Mouse (Mus musculus) retina, adult 2 months (tissue): Measurements from ENCODE around the gene Ccdc141.

ENCODE experiments used
- DNase-seq: peaks from one replicate; pipeline ENCODE4 v3.0.0-alpha.2; 2012; ENCODE audit warnings: low read depth, low spot score

Ccdc141 gene

DNA sequence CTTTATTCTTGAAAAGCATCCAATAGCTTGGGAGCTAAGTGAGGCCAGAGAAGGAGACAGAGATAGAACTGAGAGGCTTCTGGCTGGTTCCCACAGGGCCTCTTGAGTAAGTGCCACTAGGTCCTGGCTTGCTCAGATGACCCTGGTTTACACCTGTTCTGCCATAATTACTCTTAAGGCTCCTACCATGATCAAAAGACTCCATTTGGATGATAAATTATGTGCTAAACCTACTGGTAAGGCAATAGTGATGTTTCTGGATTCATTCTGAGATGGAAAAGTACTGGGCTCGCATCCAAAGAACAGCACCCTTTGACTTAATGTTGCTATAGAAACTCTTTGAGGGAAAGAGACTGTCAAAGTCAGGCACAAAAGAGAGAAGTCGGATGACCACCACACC lies 3.9 kb upstream of the Ccdc141 start:
- DNase-seq, result no peak

DNA sequence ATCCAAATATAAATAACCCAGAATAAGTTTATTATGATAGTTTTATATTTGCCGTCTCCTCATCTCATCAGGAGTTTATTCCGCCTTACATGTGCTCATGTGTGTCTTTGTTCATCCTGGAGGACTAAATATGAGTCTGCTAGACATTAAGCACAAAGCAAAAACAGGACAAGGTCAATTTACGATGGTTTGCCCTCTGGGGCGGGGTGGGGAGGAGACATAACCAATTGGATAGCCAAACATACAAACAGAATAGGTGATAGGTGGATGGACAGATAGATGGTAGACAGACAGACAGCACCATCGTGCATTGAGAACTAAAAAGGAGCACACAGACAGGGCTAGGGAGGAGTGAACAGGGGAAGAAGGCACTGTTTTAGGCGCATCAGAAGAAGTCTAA lies 3.4 kb upstream of the Ccdc141 start:
- no peak for DNase-seq

DNA sequence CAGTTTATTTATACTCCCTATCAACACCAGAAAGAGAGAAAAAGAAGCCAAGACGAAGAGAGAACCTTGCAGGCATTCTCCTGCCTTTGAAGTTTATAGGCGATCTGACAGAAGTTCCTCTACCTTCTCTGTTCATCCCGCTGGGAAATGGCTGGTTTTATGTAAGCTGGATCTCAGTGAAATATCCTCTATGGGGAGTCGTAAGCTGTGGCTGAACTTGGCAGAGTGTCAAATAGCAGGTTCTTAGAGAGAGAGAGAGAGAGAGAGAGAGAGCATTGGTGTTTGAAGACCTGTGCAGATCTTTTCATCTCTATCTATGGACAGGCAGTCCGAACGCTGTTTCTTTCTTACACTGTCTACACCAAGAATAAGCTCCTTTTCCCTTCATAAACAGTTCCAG lies 2.9 kb upstream of the Ccdc141 start:
- no peak for DNase-seq

DNA sequence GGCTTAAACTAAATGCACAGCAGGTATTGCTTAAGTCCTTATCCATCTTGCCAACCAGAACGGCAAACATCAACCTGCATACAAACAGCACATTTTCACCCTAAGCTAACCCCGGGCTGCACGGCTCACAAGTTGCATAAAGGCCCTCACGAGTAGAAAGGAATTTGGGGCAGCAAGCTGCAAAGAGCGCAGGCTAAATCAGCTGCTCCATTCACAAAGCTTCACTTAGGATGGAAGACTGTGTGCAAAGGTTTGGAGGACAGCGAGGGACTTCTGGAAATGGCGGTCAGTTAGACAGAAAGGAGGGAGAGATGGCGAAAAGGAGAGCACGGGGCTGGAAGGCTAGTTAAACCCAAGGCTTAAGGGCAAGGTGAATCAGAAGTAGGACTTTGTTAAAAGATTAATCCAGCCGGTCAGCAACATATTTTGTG lies 1.8 kb upstream of the Ccdc141 start:
- no peak for DNase-seq

DNA sequence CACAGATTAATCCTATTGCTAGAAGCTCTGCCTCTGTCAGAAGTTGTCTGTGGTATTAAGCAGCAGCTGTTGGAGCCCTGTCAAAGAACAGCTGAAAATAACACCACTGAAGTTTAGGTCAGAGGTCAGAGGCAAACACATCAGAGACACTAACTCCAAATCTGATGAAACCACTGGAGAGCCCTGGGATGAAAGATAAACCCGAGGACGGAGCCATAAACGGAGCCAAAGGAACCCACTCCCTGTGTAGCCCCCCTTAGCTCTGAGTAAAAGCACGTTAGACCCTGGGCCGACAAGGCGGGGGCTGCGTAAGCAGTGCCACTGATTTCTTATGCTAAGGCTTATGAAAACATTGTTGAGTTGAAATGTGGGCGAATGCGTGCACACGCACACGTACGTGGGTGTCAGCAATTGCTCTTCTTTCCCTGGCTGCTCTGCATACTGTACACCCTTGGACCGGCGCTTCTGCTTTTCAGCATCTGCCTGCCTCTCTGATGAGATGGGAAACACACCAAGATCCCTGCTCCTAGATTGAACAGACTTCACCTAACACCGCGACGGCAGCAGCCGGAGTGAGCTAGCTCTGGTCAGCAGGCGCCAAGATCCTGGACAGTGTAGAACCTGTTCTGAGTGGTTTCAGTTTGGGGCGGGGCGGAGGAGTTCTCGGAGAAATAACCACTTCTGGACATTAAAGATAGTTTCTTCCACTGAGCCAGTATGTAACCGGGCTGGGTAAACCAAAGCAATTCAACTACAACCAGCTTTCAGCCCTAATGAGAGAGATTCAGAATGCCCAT lies 1.2 kb upstream of the Ccdc141 start:
- DNase-seq, result no peak

DNA sequence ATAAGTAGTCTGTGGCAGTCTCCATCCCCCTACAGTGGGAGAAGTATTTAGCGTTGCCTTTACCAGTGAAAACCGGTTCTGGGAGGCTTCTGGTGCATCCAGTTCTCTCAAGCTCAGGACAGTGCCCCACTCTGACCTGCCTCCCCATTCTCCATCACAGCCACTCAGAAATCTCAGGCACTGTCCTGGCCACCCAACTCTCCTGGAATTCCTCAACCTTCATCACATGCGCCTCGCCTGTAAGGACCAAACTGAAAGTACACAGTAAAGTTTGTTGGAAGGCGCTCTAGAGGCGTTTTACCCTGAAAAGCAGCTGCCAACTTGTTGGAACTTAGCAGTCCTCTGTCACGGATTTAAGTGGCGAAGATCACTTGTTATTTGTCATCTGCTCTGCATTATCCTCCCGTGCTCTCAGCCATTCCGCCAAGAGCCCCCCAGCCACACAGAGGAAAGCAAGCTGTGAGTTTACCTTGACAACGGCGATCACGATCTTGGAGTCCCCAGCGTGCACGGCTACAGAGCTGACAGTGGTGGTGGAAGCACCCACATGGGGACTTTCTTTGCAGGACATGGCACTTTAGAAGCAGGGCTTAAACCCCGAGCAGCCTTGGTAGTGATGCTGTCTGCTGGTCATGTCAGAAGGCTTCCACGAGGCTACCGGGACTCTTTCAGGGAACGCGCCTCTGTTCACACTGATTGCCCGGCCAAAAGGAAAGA lies 362 bp downstream of the Ccdc141 start:
- DNase-seq, result no peak

DNA sequence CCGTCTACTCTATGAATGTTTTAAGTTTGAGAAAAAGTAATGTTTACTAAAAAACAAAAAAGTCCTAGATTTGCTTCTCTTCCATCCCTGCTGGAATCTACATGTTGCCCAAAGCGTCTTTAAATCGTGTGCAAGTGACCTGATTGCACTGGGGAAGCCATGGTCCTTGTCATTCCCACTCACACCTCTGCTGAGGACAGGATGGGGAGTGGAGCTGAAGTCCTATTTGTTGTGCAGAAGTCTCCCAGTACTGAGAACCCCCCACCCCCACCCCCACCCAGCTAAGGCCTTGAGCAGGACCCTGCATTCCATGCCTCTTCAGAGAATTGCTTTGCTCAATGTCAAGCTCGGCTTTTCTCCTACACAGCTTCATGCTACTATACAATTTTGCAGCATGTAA lies 1.2 kb downstream of the Ccdc141 start:
- no peak for DNase-seq

DNA sequence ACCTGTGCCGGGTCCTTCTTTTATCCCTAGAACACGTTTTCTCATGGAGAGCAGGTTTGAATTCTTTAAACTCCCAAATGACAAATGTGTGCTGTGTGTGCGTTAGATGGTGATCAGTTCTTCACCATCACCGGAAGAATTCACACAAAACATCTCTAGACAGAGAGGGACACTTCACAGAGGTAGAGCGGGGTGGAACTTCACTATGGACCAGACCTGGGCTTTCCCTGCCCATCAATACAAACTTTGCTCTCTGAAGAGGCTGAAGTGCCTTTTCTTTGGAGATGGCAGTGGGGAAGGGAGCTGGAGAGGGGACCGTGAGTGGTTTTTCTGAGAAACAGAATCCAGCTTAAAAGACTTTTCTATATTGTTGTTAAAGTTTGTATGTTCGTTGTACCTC lies 1.7 kb downstream of the Ccdc141 start:
- DNase-seq, result no peak

DNA sequence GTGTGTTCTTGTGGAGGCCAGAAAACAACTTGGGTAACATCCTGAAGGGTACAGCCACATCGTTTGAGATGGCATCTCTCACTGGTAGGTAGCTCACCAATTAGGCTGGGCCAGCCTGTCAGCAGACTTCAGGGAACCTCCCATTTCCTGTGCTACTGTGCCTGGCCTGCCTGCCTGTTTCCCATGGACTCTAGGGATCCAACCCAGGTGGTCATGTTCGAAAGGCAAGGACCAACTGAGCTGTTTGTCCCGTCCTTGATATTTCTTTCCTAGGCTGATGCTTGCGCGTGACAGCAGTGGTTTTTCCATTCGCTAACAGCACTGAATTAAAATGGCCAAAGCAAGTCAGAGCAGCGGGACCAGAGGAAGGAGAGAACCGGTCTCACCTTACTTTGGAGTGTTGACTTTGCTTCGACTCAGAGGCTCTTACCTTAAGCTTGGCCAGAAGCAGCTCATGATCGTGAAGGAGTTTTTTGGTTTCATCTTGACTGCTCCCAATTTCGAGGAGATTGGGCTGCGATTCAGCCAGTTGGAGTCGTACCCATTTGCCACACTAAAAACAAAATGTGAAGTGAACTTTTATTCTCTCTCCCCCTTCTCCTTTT lies 2.3 kb downstream of the Ccdc141 start:
- DNase-seq, result no peak

DNA sequence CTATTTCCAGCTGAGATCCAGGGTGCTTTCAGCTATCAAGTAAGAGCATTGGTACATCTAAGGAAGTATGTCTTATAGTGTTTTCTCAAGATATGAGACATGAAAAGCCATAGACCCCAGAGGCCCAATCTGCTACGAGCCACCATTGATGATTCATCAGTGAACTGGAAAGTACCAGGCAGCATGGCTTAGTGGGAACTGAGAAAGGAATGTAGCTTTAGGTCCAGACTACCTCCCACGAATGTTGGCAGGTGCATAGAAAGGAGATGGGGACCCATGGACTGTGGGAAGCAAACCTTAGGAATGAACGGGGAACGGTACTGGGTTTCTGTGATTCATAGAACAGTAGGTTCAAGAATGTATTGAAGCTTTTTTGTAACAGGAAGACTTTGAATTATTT lies 4.1 kb downstream of the Ccdc141 start:
- no peak for DNase-seq

DNA sequence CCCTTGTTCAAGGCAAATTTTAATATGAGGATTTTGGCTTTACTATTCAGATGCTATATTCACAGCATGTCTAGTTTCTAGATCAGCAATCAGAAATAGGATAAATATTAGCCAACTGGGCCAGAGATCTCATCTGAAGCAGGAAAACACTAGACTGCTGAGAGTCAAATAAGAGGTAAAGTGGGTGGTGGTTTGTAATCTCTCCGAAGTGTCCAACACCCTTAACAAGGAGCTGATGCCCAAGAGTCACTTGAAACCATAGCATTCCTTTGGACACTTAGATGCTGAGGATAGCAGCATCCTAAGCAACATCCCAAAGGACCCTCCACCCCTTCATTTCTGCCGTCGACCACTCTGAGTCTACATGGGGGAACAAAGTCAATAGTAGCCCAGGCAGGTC lies 5.8 kb downstream of the Ccdc141 start:
- DNase-seq, result no peak

DNA sequence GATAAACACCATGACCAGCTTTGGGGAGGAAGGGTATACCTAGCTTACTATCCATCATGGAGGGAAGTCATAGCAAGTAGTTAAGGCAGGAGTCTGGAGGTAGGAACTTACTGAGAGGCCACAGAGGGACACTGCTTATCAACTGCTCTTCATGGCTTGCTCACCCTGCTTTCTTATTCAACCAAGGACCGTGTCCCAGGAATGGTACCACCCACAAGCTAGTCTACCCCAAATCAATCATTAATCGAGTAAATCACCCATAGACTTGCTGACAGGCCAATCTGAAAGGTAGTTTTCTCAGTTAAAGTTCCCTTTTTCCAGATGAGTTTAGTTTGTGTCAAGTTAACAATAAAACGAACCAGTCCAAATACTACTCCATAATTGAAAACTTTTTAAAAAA lies 7.1 kb downstream of the Ccdc141 start:
- no peak for DNase-seq

DNA sequence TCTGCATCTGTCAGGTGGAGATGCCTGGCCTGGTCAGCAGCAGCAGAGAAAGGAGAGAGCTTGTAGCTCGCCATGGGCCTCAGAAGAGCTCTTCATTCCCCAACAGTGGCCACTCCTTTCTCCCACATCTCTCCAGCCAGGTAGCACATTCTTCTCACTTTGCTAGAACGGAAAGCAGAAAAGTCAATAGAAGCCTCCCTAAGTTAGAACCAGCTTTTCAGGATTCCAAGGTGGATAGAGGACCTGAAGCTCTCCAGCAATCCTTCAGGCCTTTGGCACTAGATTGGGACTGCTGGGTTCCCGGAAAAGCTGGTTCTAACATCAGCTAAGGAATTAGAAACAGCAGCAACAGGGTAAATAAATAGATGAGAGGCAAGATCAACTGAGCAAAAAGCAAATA lies 8.3 kb downstream of the Ccdc141 start:
- DNase-seq, result no peak

DNA sequence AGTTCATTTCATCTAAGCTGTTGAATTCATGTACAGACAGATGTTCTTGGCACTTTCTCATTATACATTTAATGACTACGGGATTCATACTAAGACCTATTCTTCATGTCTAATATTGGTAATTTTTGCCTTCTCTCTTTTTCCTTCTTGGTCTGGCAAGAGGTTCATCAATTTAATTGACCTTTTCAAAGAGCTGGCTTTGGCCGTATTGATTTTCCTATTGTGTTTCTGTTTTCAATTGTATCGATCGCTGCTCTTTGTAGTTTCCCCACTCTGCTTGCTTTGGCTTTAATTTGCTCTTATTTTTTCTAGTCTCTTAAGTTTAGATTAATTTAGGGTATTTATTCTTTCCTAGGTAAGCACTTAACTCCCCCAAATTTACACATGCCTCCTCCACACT lies 12.9 kb downstream of the Ccdc141 start:
- DNase-seq, result no peak

DNA sequence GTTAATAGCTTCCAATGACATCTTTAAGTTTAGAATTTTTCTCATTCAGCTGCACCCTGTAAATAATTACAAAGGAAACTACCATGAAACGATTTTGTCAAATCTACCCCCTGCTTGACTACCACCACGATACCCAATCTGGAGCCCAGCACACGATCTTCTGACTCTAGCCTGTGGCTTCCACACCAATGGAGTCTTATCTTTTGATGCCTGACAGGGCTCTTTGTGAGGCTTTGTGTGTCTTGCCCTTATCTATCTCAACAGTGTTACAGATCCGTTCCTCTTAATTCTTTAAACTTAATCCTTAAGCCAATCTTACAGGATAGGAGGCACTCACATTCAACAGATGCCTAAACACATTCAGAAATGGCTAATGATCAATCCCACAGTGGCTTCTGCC lies 16.4 kb downstream of the Ccdc141 start:
- DNase-seq, result no peak

DNA sequence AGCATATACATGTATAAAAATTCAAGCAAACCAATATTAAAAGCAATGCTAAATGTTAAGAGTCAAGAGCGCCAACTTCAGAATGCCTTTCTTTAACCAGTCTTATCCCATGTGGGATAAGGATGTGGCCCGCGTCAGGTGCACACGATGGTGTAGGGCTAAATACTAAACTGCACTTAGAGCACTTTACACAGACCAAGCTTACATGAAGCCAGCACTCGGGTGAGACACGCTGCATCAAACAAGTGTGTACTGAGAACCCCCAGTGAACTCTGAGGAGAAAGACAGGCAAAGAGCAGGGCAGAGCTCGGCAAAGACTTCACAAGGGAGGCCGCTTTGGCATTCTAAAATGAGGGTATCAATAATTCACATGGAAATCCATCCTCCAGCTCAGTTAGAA lies 19.2 kb downstream of the Ccdc141 start:
- no peak for DNase-seq

DNA sequence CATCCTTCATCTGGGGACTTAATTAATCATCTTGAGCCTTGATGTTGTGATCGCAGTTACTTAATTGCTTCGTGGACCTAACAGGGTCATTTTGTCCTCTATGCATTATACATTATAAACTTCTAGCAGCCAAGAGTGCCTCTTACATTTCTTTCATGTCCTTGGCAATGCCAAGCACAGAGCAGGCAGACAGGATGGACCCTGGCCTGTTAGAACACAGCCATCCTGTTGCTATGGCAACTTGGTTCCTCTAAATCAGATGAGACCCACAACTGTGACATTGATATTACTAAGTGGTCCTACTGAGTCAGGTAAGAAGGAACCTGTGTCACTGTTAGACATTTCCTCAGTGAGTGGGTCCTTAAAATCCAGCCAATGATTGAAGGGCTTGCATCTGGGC lies 20.9 kb downstream of the Ccdc141 start:
- DNase-seq, result no peak

DNA sequence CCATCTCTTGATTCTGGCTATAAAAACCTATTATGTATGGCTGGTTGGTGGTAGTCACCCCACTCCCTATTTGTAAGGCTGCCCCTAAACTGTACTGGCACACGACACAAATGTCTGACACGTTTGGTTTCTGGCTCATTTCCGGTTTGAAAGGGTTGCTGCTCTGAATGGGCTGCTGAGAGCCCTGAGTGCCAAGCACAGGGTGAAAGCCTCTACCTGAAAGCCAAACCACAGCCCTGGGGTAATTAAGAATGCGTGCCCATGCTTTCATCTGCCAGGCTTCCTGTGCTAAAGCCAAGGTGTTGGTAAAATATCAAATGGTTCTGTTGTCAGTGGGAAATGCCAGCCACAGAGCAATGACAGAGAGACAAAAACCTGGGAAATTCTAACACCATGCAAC lies 22.2 kb downstream of the Ccdc141 start:
- no peak for DNase-seq

DNA sequence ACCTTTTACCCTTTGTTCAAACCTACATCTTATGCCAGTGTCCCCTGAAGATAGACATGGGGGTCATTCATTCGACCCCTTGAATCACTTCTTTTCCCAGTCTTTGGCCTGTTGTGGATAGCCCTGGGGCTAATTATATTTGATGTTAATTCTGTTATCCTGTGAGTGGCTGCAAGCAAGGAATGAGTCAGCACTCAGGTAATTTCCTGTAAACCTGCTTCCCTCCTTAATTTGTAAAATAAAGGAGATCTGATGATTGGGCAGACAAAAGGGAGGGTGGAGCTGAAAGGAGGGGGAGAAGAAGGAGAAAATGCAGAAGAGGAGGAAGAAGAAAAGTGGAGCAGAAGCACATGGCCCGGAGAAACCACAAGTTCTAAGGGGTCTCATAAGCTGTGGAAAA lies 23.5 kb downstream of the Ccdc141 start:
- DNase-seq, result no peak

DNA sequence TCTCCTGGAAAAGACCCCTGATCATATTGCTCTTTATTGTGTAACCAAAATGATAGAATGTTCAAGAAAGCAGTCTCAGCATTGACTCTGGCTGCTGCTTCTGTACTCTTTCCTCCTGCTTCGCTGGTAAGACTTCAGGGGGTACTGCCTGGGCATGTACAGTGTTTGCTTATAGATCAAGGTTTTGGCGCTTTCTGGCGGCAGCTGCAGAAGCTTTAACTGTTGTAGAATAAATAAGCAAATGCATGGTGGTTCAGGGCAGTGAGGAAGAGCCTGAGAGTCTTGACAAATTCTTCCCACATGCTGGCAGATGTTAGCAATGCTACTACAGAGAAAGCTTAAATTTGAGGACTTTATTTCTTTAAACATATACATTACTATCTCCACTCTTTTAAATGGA lies 24.1 kb downstream of the Ccdc141 start:
- DNase-seq, result no peak

DNA sequence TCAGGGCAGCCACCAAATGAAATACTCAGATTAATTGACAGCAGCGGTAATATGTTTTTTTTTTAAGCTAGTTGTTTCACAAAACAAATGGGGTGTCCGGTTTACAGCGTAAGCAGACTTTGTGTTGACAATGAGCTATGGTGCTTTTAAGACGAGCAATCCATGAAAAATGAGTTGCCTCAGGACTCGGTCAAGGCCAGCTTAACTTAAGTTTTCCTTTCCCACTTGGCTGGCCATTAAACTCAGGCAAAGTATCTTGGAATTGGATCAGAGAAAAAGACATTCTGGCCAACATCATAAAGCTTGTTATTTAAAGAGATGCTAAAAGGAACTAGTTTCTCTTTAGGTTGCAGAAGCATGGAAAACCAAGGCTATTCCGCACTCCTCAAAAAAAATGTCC lies 26.9 kb downstream of the Ccdc141 start:
- no peak for DNase-seq

DNA sequence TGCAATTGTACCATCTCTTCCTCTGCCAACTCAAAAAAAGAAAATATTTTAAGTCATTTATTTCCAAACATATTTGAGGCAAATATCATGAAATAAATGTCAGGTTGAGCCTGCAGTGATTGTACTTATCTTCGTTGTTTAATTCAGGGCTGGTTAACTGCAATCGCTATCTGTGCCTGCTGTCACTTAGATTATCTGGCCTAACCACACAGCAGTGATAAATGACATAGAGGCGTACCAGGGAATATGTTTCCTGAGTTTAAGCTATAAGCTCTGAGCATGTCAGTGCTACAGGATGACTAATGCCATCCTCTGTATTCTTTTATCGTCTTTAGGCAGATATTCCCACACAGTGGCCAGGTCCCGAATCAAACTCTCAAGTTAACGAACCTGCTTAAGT lies 31.6 kb downstream of the Ccdc141 start:
- DNase-seq, result no peak

DNA sequence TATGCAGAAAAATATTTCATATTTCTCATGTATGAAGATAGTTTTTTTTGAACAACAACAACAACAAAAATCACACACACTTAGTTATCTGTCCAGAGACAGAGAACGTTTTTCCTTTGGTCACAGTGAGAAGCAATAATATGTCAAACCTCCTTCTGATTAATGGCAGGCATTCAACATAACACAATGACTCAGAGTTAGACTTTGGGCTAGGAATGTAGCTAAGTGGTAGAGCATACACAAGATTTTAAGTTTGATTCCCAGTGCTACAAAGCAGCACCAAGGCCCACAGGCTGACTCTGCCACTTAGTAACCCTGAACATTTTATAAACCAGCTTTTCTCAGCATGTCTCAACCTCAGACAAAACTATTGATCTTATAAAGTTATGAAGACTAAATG lies 35.5 kb downstream of the Ccdc141 start:
- DNase-seq, result no peak
